ENCODE assay signal across 14 mouse cellular contexts in genomic region chr19:5693801-5694200, GRCm38 (mm10). TPM values are rescaled to one million over a fixed set of nuclear protein-coding genes. Genes with fewer than 3 reads are reported as not detected.
DNase-seq lines count a peak whose midpoint lies in the region; ATAC-seq and TF ChIP-seq lines count a peak whose summit lies in the region.
"Had no signal": no experiment of that assay in that cellular context is flagged by ENCODE, and none has a peak within 500 bp of the region (broad histone marks: within the 10 kb centered on the region; RNA-seq: fewer than 3 reads in every experiment).

No protein-coding gene starts in this region.

- TF ChIP-seq POLR2A in cortical plate, adult 2 months (IDR thresholded peaks at IDR 0.05; ENCODE audit: extremely low read depth, insufficient read depth, low read length) = no peak

- 81% methylated on average over 6 of the region's 6 CpGs for WGBS in heart, embryonic 10.5 days
- 88% methylated on average over 6 of the region's 6 CpGs for WGBS in limb, embryonic 10.5 days

- peak overlapping the region; percentile 37; the same call in 1 of the 2 replicates for H3K27ac ChIP-seq in heart, embryonic 10.5 days
- peak overlapping the region; percentile 87; the same call in 1 of the 2 replicates for H3K27ac ChIP-seq in left cerebral cortex, adult 2 months
- peak overlapping the region; percentile 8; the same call in 1 of the 2 replicates for H3K27ac ChIP-seq in cortical plate, adult 2 months (ENCODE audit: insufficient read depth, low read length)
- no peak overlapping the region for H3K27ac ChIP-seq in limb, embryonic 10.5 days

- no peak for ATAC-seq in granulocyte monocyte progenitor cell, adult 5-6 weeks (replicated peaks; ENCODE audit: poor library complexity, severe bottlenecking)
- ATAC-seq: forebrain, postnatal 0 days had no signal

- H3K4me3 ChIP-seq in heart, embryonic 10.5 days = peak overlapping the region; percentile 96
- no peak overlapping the region; the same call in 1 of the 2 replicates for H3K4me3 ChIP-seq in left cerebral cortex, adult 2 months
- no peak overlapping the region for H3K4me3 ChIP-seq in cortical plate, adult 2 months (ENCODE audit: insufficient read depth, low read length)
- peak overlapping the region; percentile 82; the same call in 1 of the 2 replicates for H3K4me3 ChIP-seq in limb, embryonic 10.5 days

- no peaks in the 10 kb centered on the region for H3K9me3 ChIP-seq in heart, embryonic 10.5 days
- H3K9me3 ChIP-seq in limb, embryonic 10.5 days (replicated peaks) = no peaks in the 10 kb centered on the region

- DNase-seq in heart, embryonic 10.5 days (ENCODE audit: low spot score) = no peak
- DNase-seq in heart, adult 9 months (ENCODE audit: low spot score in 2 of 2) = no peak
- DNase-seq in left cerebral cortex, adult 2 months (ENCODE audit: extremely low spot score in 1 of 2, low spot score in 2 of 2) = no peak
- DNase-seq in left cerebral cortex, adult 18-20 months (ENCODE audit: low spot score in 2 of 2) = no peak
- DNase-seq in limb, embryonic 10.5 days (ENCODE audit: low spot score) = no peak
- DNase-seq in adipocyte (ENCODE audit: low spot score) = no peak
- DNase-seq: forebrain, postnatal 0 days; kidney, adult 9 months; thymus, postnatal 25 days had no signal

- intact Hi-C loops in left cerebral cortex, adult 2 months (cut with DNase I) = loop anchor here (2.0 kb wide), 1 partner anchor 33 kb away; the partner anchor contains the start of gene Ehbp1l1

- 0 out of 2 replicates have a peak, but pooled peaks cover 7% of the 10 kb centered on the region for H3K27me3 ChIP-seq in heart, embryonic 10.5 days (ENCODE audit: insufficient read depth, poor library complexity, severe bottlenecking)
- peaks cover 14% of the 10 kb centered on the region for H3K27me3 ChIP-seq in limb, embryonic 10.5 days (ENCODE audit: low read depth, poor library complexity, severe bottlenecking)

- no peak for TF ChIP-seq CTCF in left cerebral cortex, adult 2 months (IDR thresholded peaks at IDR 0.05)
- TF ChIP-seq CTCF in cortical plate, adult 2 months (IDR thresholded peaks at IDR 0.05; ENCODE audit: extremely low read depth, insufficient read depth, low read length) = no peak

- peaks cover 83% of the 10 kb centered on the region for H3K36me3 ChIP-seq in heart, embryonic 10.5 days
- peaks cover 89% of the 10 kb centered on the region for H3K36me3 ChIP-seq in limb, embryonic 10.5 days

- peaks cover 55% of the 10 kb centered on the region for H3K4me1 ChIP-seq in heart, embryonic 10.5 days
- H3K4me1 ChIP-seq in cortical plate, adult 2 months (ENCODE audit: control insufficient read depth, insufficient read depth, low read length) = peaks cover 7% of the 10 kb centered on the region
- H3K4me1 ChIP-seq in limb, embryonic 10.5 days = peaks cover 59% of the 10 kb centered on the region

RNA-seq across cellular contexts. Expression of gene Pcnx3, which starts 5.1 kb away (rescaled TPM):
- 20.1 and 26.3 TPM in 2 replicates for polyA plus RNA-seq in heart, embryonic 10.5 days (2016; fragmentation: Nextera tagmentation; extraction: Ambion mirVana)
- total RNA-seq in left cerebral cortex, adult 2 months (2021) = 10 to 100 TPM; 77.5 to 80.0 TPM
- 10 to 100 TPM; 61.1 to 74.0 TPM for total RNA-seq in left cerebral cortex, adult 18-20 months (2021)
- polyA plus RNA-seq in cortical plate, adult 2 months (2012; rRNA removed) = 59.9 and 60.8 TPM in 2 replicates
- 31.6 and 34.3 TPM in 2 replicates for polyA plus RNA-seq in limb, embryonic 10.5 days (2016; fragmentation: Nextera tagmentation; extraction: Ambion mirVana)
- total RNA-seq in granulocyte monocyte progenitor cell, adult 5-6 weeks (2014; fragmentation: Nextera tagmentation) = 35.2 and 46.8 TPM in 2 replicates
- 12.6 and 22.7 TPM in 2 replicates for total RNA-seq in granulocyte monocyte progenitor cell, adult 5-6 weeks (2017)

RNA-seq across cellular contexts. Expression of gene Map3k11, which starts 5.3 kb away (rescaled TPM):
- 33.6 and 36.0 TPM in 2 replicates for polyA plus RNA-seq in heart, embryonic 10.5 days (2016; fragmentation: Nextera tagmentation; extraction: Ambion mirVana)
- 10 to 100 TPM; 16.2 to 17.0 TPM for total RNA-seq in left cerebral cortex, adult 2 months (2021)
- total RNA-seq in left cerebral cortex, adult 18-20 months (2021) = 10 to 100 TPM; 18.8 to 22.4 TPM
- 21.1 and 23.1 TPM in 2 replicates for polyA plus RNA-seq in cortical plate, adult 2 months (2012; rRNA removed)
- polyA plus RNA-seq in limb, embryonic 10.5 days (2016; fragmentation: Nextera tagmentation; extraction: Ambion mirVana) = 35.3 and 42.2 TPM in 2 replicates
- total RNA-seq in granulocyte monocyte progenitor cell, adult 5-6 weeks (2014; fragmentation: Nextera tagmentation) = 23.0 and 30.4 TPM in 2 replicates
- 21.9 and 22.2 TPM in 2 replicates for total RNA-seq in granulocyte monocyte progenitor cell, adult 5-6 weeks (2017)

RNA-seq across cellular contexts. Expression of gene Kcnk7, which starts 10.4 kb away (rescaled TPM):
- 0.15 TPM in 1 of 2 replicates, not detected in the other for polyA plus RNA-seq in heart, embryonic 10.5 days (2016; fragmentation: Nextera tagmentation; extraction: Ambion mirVana)
- not detected for total RNA-seq in left cerebral cortex, adult 2 months (2021)
- not detected for total RNA-seq in left cerebral cortex, adult 18-20 months (2021)
- polyA plus RNA-seq in cortical plate, adult 2 months (2012; rRNA removed) = 0.09 and 0.23 TPM in 2 replicates
- polyA plus RNA-seq in limb, embryonic 10.5 days (2016; fragmentation: Nextera tagmentation; extraction: Ambion mirVana) = not detected in 2 replicates
- total RNA-seq in granulocyte monocyte progenitor cell, adult 5-6 weeks (2014; fragmentation: Nextera tagmentation) = not detected in 2 replicates
- not detected in 2 replicates for total RNA-seq in granulocyte monocyte progenitor cell, adult 5-6 weeks (2017)
- total RNA-seq: adrenal gland, adult 18-20 months; forebrain, postnatal 0 days; hematopoietic stem cell, adult 5-6 weeks; left cerebral cortex, postnatal 10 days had no signal

RNA-seq across cellular contexts. Expression of gene Sipa1, which starts 30.3 kb away (rescaled TPM):
- 24.7 and 28.9 TPM in 2 replicates for polyA plus RNA-seq in heart, embryonic 10.5 days (2016; fragmentation: Nextera tagmentation; extraction: Ambion mirVana)
- total RNA-seq in left cerebral cortex, adult 2 months (2021) = 10 to 100 TPM; 18.2 to 19.0 TPM
- total RNA-seq in left cerebral cortex, adult 18-20 months (2021) = 10 to 100 TPM; 11.5 to 13.3 TPM
- 16.9 and 17.7 TPM in 2 replicates for polyA plus RNA-seq in cortical plate, adult 2 months (2012; rRNA removed)
- polyA plus RNA-seq in limb, embryonic 10.5 days (2016; fragmentation: Nextera tagmentation; extraction: Ambion mirVana) = 35.9 and 38.6 TPM in 2 replicates
- total RNA-seq in granulocyte monocyte progenitor cell, adult 5-6 weeks (2014; fragmentation: Nextera tagmentation) = 56.8 and 65.9 TPM in 2 replicates
- total RNA-seq in granulocyte monocyte progenitor cell, adult 5-6 weeks (2017) = 17.3 and 20.8 TPM in 2 replicates

RNA-seq across cellular contexts. Expression of gene Ehbp1l1, which starts 32.3 kb away (rescaled TPM):
- 69.0 and 130 TPM in 2 replicates for polyA plus RNA-seq in heart, embryonic 10.5 days (2016; fragmentation: Nextera tagmentation; extraction: Ambion mirVana)
- 10 to 100 TPM; 21.1 to 30.7 TPM for total RNA-seq in left cerebral cortex, adult 2 months (2021)
- total RNA-seq in left cerebral cortex, adult 18-20 months (2021) = 10 to 100 TPM; 23.7 to 24.7 TPM
- 16.5 and 17.0 TPM in 2 replicates for polyA plus RNA-seq in cortical plate, adult 2 months (2012; rRNA removed)
- polyA plus RNA-seq in limb, embryonic 10.5 days (2016; fragmentation: Nextera tagmentation; extraction: Ambion mirVana) = 8.4 and 9.2 TPM in 2 replicates
- total RNA-seq in granulocyte monocyte progenitor cell, adult 5-6 weeks (2014; fragmentation: Nextera tagmentation) = 23.2 and 29.5 TPM in 2 replicates
- 30.6 and 41.6 TPM in 2 replicates for total RNA-seq in granulocyte monocyte progenitor cell, adult 5-6 weeks (2017)

Comparison
In these comparisons a context has a peak if more than half of its experiments do, and no peak if none do; other contexts are left out.
1. H3K4me3 ChIP-seq: peak in heart, embryonic 10.5 days (single experiment) and limb, embryonic 10.5 days (single experiment); none in left cerebral cortex, adult 2 months (single experiment) and cortical plate, adult 2 months (single experiment).